Comparison of ENCODE assay signal across 17 mouse cellular contexts in genomic region chr12:57233386-57233785, GRCm38 (mm10). TPM values are rescaled to one million over a fixed set of nuclear protein-coding genes. Genes with fewer than 3 reads are reported as not detected.
DNase-seq lines count a peak whose midpoint lies in the region; ATAC-seq and TF ChIP-seq lines count a peak whose summit lies in the region.
"Had no signal": no experiment of that assay in that cellular context is flagged by ENCODE, and none has a peak within 500 bp of the region (broad histone marks: within the 10 kb centered on the region; RNA-seq: fewer than 3 reads in every experiment).

No protein-coding gene starts in this region.

- no peak for DNase-seq in heart, adult 2 months
- DNase-seq in heart, postnatal 25 days (ENCODE audit: low spot score), result no peak
- DNase-seq in ZHBTc4 (ENCODE audit: low read depth, low spot score), result peak; percentile 51
- DNase-seq in skeletal muscle tissue, adult 2 months (ENCODE audit: low read depth, low spot score), result peak; percentile 45
- DNase-seq in adrenal gland, postnatal 4 days (ENCODE audit: low spot score in 2 of 2), result no peak
- DNase-seq: cerebellum, postnatal 14 days; lung, embryonic 14.5 days; lung, postnatal 4 days; thymus, postnatal 4 days had no signal

- H3K4me1 ChIP-seq in heart, adult 2 months (ENCODE audit: control insufficient read depth, insufficient read depth, low read length), result peaks cover 8% of the 10 kb centered on the region
- H3K4me1 ChIP-seq in E14TG2a.4 (replicated peaks; ENCODE audit: low read depth, low read length), result peaks cover 51% of the 10 kb centered on the region

- no peaks in the 10 kb centered on the region for H3K27me3 ChIP-seq in heart, adult 2 months (ENCODE audit: control insufficient read depth, insufficient read depth, low read length)
- no peaks in the 10 kb centered on the region for H3K27me3 ChIP-seq in E14TG2a.4 (ENCODE audit: insufficient read depth, low read length)
- H3K27me3 ChIP-seq: forebrain, embryonic 12.5 days; hindbrain, embryonic 12.5 days; kidney, embryonic 15.5 days; neural tube, embryonic 15.5 days had no signal

- TF ChIP-seq EP300 in heart, adult 2 months (IDR thresholded peaks at IDR 0.05; ENCODE audit: insufficient read depth, low read depth, low read length), result no peak

- no peak for TF ChIP-seq POLR2A in heart, adult 2 months (IDR thresholded peaks at IDR 0.05; ENCODE audit: insufficient read depth, low read depth, low read length)

- TF ChIP-seq CTCF in heart, adult 2 months (IDR thresholded peaks at IDR 0.05), result peak; percentile 35; the same call in 1 of the 2 replicates
- no peak for TF ChIP-seq CTCF in E14TG2a.4 (conservative IDR thresholded peaks at IDR 0.05; ENCODE audit: low read length)

- ATAC-seq in granulocyte monocyte progenitor cell, adult 5-6 weeks (replicated peaks; ENCODE audit: poor library complexity, severe bottlenecking), result no peak

- no peaks in the 10 kb centered on the region for H3K9me3 ChIP-seq in E14TG2a.4 (ENCODE audit: low read length)
- H3K9me3 ChIP-seq: forebrain, embryonic 12.5 days; hindbrain, embryonic 12.5 days; kidney, embryonic 15.5 days; midbrain, embryonic 10.5 days; neural tube, embryonic 15.5 days had no signal

- intact Hi-C loops in heart, adult 2 months (cut with DNase I), result loop anchor here (5.0 kb wide), 1 partner anchor 1779 kb away; the partner anchor contains the start of genes Gemin2 and Sec23a
- intact Hi-C loops in heart, postnatal 25 days (cut with DNase I), result loop anchor here (10.0 kb wide), 1 partner anchor 1981 kb away; the partner anchor contains the start of gene Fbxo33

- no peak overlapping the region for H3K9ac ChIP-seq in heart, adult 2 months (ENCODE audit: low read depth, low read length)
- H3K9ac ChIP-seq: forebrain, embryonic 12.5 days; hindbrain, embryonic 12.5 days; kidney, embryonic 15.5 days; lung, embryonic 14.5 days; neural tube, embryonic 15.5 days had no signal

- H3K4me3 ChIP-seq in heart, adult 2 months, result no peak overlapping the region
- peak overlapping the region; percentile 53; the same call in 1 of the 2 replicates for H3K4me3 ChIP-seq in E14TG2a.4 (replicated peaks; ENCODE audit: low read length)
- H3K4me3 ChIP-seq: forebrain, embryonic 12.5 days; hindbrain, embryonic 12.5 days; kidney, embryonic 15.5 days; midbrain, embryonic 10.5 days; myocyte; neural tube, embryonic 15.5 days had no signal

- H3K27ac ChIP-seq in heart, adult 2 months, result no peak overlapping the region
- H3K27ac ChIP-seq: forebrain, embryonic 12.5 days; hindbrain, embryonic 12.5 days; kidney, embryonic 15.5 days; midbrain, embryonic 10.5 days; neural tube, embryonic 15.5 days had no signal

- peaks cover 3% of the 10 kb centered on the region for H3K79me2 ChIP-seq in heart, adult 2 months (replicated peaks; ENCODE audit: control insufficient read depth, insufficient read depth, low read length)

- peaks cover 2% of the 10 kb centered on the region for H3K36me3 ChIP-seq in heart, adult 2 months (ENCODE audit: control insufficient read depth, insufficient read depth, low read length)
- H3K36me3 ChIP-seq in E14TG2a.4 (ENCODE audit: insufficient read depth, low read length), result peaks cover 40% of the 10 kb centered on the region

- 73% methylated on average over 5 of the region's 5 CpGs for WGBS in heart, adult 2 months

RNA-seq across cellular contexts. Expression of gene Mipol1, which starts 3.2 kb away (rescaled TPM):
- total RNA-seq in heart, adult 2 months (2021), result 1 to 10 TPM; 4.1 to 4.5 TPM
- 1.3 and 1.5 TPM in 2 replicates for polyA plus RNA-seq in heart, adult 2 months (2012; rRNA removed)
- total RNA-seq in heart, postnatal 25 days (2021), result 1 to 10 TPM; 4.0 to 4.4 TPM
- 10 to 100 TPM; 11.1 to 12.6 TPM for total RNA-seq in adrenal gland, postnatal 4 days (2021)
- total RNA-seq in granulocyte monocyte progenitor cell, adult 5-6 weeks (2014; fragmentation: Nextera tagmentation), result 3.8 and 5.9 TPM in 2 replicates
- 5.0 and 8.1 TPM in 2 replicates for total RNA-seq in granulocyte monocyte progenitor cell, adult 5-6 weeks (2017)

RNA-seq across cellular contexts. Expression of gene Prps1l3, which starts 3.2 kb away (rescaled TPM):
- total RNA-seq in heart, adult 2 months (2021), result 10 to 100 TPM; 18.5 to 20.4 TPM
- 5.8 and 13.1 TPM in 2 replicates for polyA plus RNA-seq in heart, adult 2 months (2012; rRNA removed)
- total RNA-seq in heart, postnatal 25 days (2021), result 10 to 100 TPM; 16.0 to 18.1 TPM
- 10 to 100 TPM; 35.6 to 39.0 TPM for total RNA-seq in adrenal gland, postnatal 4 days (2021)
- total RNA-seq in granulocyte monocyte progenitor cell, adult 5-6 weeks (2014; fragmentation: Nextera tagmentation), result 26.6 and 36.6 TPM in 2 replicates
- 70.2 and 101 TPM in 2 replicates for total RNA-seq in granulocyte monocyte progenitor cell, adult 5-6 weeks (2017)

RNA-seq across cellular contexts. Expression of gene Slc25a21, which starts 36.1 kb away (rescaled TPM):
- under 1 TPM; 0.34 to 0.66 TPM for total RNA-seq in heart, adult 2 months (2021)
- polyA plus RNA-seq in heart, adult 2 months (2012; rRNA removed), result 0.06 TPM in 1 of 2 replicates, not detected in the other
- under 1 TPM; 0.08 to 0.42 TPM for total RNA-seq in heart, postnatal 25 days (2021)
- total RNA-seq in adrenal gland, postnatal 4 days (2021), result 1 to 10 TPM; 1.1 to 2.2 TPM
- 0.19 TPM in 1 of 2 replicates, not detected in the other for total RNA-seq in granulocyte monocyte progenitor cell, adult 5-6 weeks (2014; fragmentation: Nextera tagmentation)
- 0.31 and 0.56 TPM in 2 replicates for total RNA-seq in granulocyte monocyte progenitor cell, adult 5-6 weeks (2017)
- polyA plus RNA-seq: myocyte had no signal

Comparison
In these comparisons a context has a peak if more than half of its experiments do, and no peak if none do; other contexts are left out.
1. DNase-seq: peak in ZHBTc4 (single experiment) and skeletal muscle tissue, adult 2 months (single experiment); none in heart, adult 2 months (0 of 2), heart, postnatal 25 days (single experiment) and adrenal gland, postnatal 4 days (0 of 2).